Mouse (Mus musculus): ENCODE data around the gene 9430015G10Rik. TPM values are rescaled to one million over a fixed set of nuclear protein-coding genes. Genes with fewer than 3 reads are reported as not detected.
"Not testable (repeated sequence)": the region's sequence is repeated elsewhere in the genome, so short reads cannot be mapped to it uniquely, and the experiment has no call there.

The 9430015G10Rik gene
- polyA plus RNA-seq, 1 experiment from 2014 or later: 26.6 TPM

GRCm38 (mm10) chr4:156133334-156133733 lies 23.6 kb downstream of the 9430015G10Rik start:
- no peak for ATAC-seq (ENCODE audit: low read depth)
- Histone ChIP-seq H3K27ac (replicated peaks; ENCODE audit: low read depth, low read length) (no peak overlapping the region), H3K9ac (ENCODE audit: low read depth, low read length) (no peak overlapping the region), H3K36me3 (ENCODE audit: control insufficient read depth, insufficient read depth, low read length) (no peaks in the 10 kb centered on the region), H3K4me2 (ENCODE audit: low read depth, low read length) (no peak overlapping the region), H3K4me1 (ENCODE audit: control insufficient read depth, insufficient read depth, low read length) (no peaks in the 10 kb centered on the region), H3K27me3 (replicated peaks; ENCODE audit: control insufficient read depth, insufficient read depth, low read length) (no peaks in the 10 kb centered on the region), H3K9me3 (ENCODE audit: control insufficient read depth, low read length) (no peaks in the 10 kb centered on the region), H3K4me3 (ENCODE audit: low read depth, low read length) (no peak overlapping the region)
- no peak for DNase-seq (ENCODE audit: low spot score)
- WGBS: 65% methylated on average over 5 of the region's 5 CpGs

- H3K4me3 ChIP-seq (ENCODE audit: low read depth, low read length): no peak overlapping the region
- H3K9me3 ChIP-seq (ENCODE audit: control insufficient read depth, low read length): 0 out of 2 replicates have a peak, but pooled peaks cover 5% of the 10 kb centered on the region
- WGBS: 80% methylated on average over 12 of the region's 12 CpGs
- ATAC-seq (ENCODE audit: low read depth) (no peak), DNase-seq (ENCODE audit: low spot score) (no peak)
- no peak overlapping the region for H3K9ac ChIP-seq (ENCODE audit: low read depth, low read length)
- no peak overlapping the region for H3K27ac ChIP-seq (replicated peaks; ENCODE audit: low read depth, low read length)
- no peaks in the 10 kb centered on the region for H3K36me3 ChIP-seq (ENCODE audit: control insufficient read depth, insufficient read depth, low read length)
- H3K4me2 ChIP-seq (ENCODE audit: low read depth, low read length): no peak overlapping the region
- no peaks in the 10 kb centered on the region for H3K4me1 ChIP-seq (ENCODE audit: control insufficient read depth, insufficient read depth, low read length)
- no peaks in the 10 kb centered on the region for H3K27me3 ChIP-seq (replicated peaks; ENCODE audit: control insufficient read depth, insufficient read depth, low read length)
These were observed 24.3 kb downstream of the 9430015G10Rik start for GRCm38 (mm10) chr4:156133943-156134605.

GRCm38 (mm10) chr4:156135112-156135511 lies 25.3 kb downstream of the 9430015G10Rik start:
- Histone ChIP-seq H3K4me3 (ENCODE audit: low read depth, low read length) (no peak overlapping the region), H3K27ac (replicated peaks; ENCODE audit: low read depth, low read length) (no peak overlapping the region), H3K27me3 (replicated peaks; ENCODE audit: control insufficient read depth, insufficient read depth, low read length) (no peaks in the 10 kb centered on the region), H3K4me1 (ENCODE audit: control insufficient read depth, insufficient read depth, low read length) (no peaks in the 10 kb centered on the region), H3K4me2 (ENCODE audit: low read depth, low read length) (no peak overlapping the region), H3K9ac (ENCODE audit: low read depth, low read length) (no peak overlapping the region), H3K36me3 (ENCODE audit: control insufficient read depth, insufficient read depth, low read length) (no peaks in the 10 kb centered on the region), H3K9me3 (ENCODE audit: control insufficient read depth, low read length) (0 out of 2 replicates have a peak, but pooled peaks cover 8% of the 10 kb centered on the region)
- DNase-seq (ENCODE audit: low spot score) (no peak), ATAC-seq (ENCODE audit: low read depth) (no peak)
- WGBS: 86% methylated on average over 13 of the region's 13 CpGs

GRCm38 (mm10) chr4:156135801-156136200 lies 26.0 kb downstream of the 9430015G10Rik start:
- Histone ChIP-seq H3K9ac (ENCODE audit: low read depth, low read length) (no peak overlapping the region), H3K4me1 (ENCODE audit: control insufficient read depth, insufficient read depth, low read length) (no peaks in the 10 kb centered on the region), H3K4me2 (ENCODE audit: low read depth, low read length) (no peak overlapping the region), H3K4me3 (ENCODE audit: low read depth, low read length) (no peak overlapping the region), H3K27me3 (replicated peaks; ENCODE audit: control insufficient read depth, insufficient read depth, low read length) (no peaks in the 10 kb centered on the region), H3K27ac (replicated peaks; ENCODE audit: low read depth, low read length) (no peak overlapping the region), H3K36me3 (ENCODE audit: control insufficient read depth, insufficient read depth, low read length) (no peaks in the 10 kb centered on the region), H3K9me3 (ENCODE audit: control insufficient read depth, low read length) (0 out of 2 replicates have a peak, but pooled peaks cover 8% of the 10 kb centered on the region)
- DNase-seq (ENCODE audit: low spot score) (no peak), ATAC-seq (ENCODE audit: low read depth) (no peak)
- 90% methylated on average over 14 of the region's 14 CpGs for WGBS

GRCm38 (mm10) chr4:156136285-156137100 lies 26.7 kb downstream of the 9430015G10Rik start:
- H3K9ac ChIP-seq (ENCODE audit: low read depth, low read length): no peak overlapping the region
- ATAC-seq (ENCODE audit: low read depth): no peak
- H3K27ac ChIP-seq (replicated peaks; ENCODE audit: low read depth, low read length): no peak overlapping the region
- H3K36me3 ChIP-seq (ENCODE audit: control insufficient read depth, insufficient read depth, low read length): no peaks in the 10 kb centered on the region
- H3K27me3 ChIP-seq (replicated peaks; ENCODE audit: control insufficient read depth, insufficient read depth, low read length): no peaks in the 10 kb centered on the region
- H3K9me3 ChIP-seq (ENCODE audit: control insufficient read depth, low read length): 0 out of 2 replicates have a peak, but pooled peaks cover 8% of the 10 kb centered on the region
- no peaks in the 10 kb centered on the region for H3K4me1 ChIP-seq (ENCODE audit: control insufficient read depth, insufficient read depth, low read length)
- 94% methylated on average over 29 of the region's 30 CpGs for WGBS
- no peak overlapping the region for H3K4me3 ChIP-seq (ENCODE audit: low read depth, low read length)
- DNase-seq (ENCODE audit: low spot score): no peak
- H3K4me2 ChIP-seq (ENCODE audit: low read depth, low read length): no peak overlapping the region

- not testable (repeated sequence) for H3K27ac ChIP-seq (replicated peaks; ENCODE audit: low read depth, low read length); H3K4me3 ChIP-seq (ENCODE audit: low read depth, low read length); H3K9ac ChIP-seq (ENCODE audit: low read depth, low read length); DNase-seq (ENCODE audit: low spot score); H3K4me1 ChIP-seq (ENCODE audit: control insufficient read depth, insufficient read depth, low read length); H3K36me3 ChIP-seq (ENCODE audit: control insufficient read depth, insufficient read depth, low read length); ATAC-seq (ENCODE audit: low read depth); H3K27me3 ChIP-seq (replicated peaks; ENCODE audit: control insufficient read depth, insufficient read depth, low read length); H3K4me2 ChIP-seq (ENCODE audit: low read depth, low read length); H3K9me3 ChIP-seq (ENCODE audit: control insufficient read depth, low read length)
- 86% methylated on average over 10 of the region's 10 CpGs for WGBS
These were observed 41.1 kb downstream of the 9430015G10Rik start for GRCm38 (mm10) chr4:156150887-156151286.

- Histone ChIP-seq H3K9me3 (ENCODE audit: control insufficient read depth, low read length) (0 out of 2 replicates have a peak, but pooled peaks cover 3% of the 10 kb centered on the region), H3K27ac (replicated peaks; ENCODE audit: low read depth, low read length) (no peak overlapping the region), H3K36me3 (ENCODE audit: control insufficient read depth, insufficient read depth, low read length) (no peaks in the 10 kb centered on the region), H3K4me2 (ENCODE audit: low read depth, low read length) (no peak overlapping the region), H3K4me1 (ENCODE audit: control insufficient read depth, insufficient read depth, low read length) (no peaks in the 10 kb centered on the region), H3K4me3 (ENCODE audit: low read depth, low read length) (no peak overlapping the region), H3K27me3 (replicated peaks; ENCODE audit: control insufficient read depth, insufficient read depth, low read length) (no peaks in the 10 kb centered on the region), H3K9ac (ENCODE audit: low read depth, low read length) (no peak overlapping the region)
- WGBS: 96% methylated on average over 3 of the region's 3 CpGs
- ATAC-seq (ENCODE audit: low read depth): no peak
- no peak for DNase-seq (ENCODE audit: low spot score)
These were observed 45.0 kb downstream of the 9430015G10Rik start for GRCm38 (mm10) chr4:156154771-156155170.

GRCm38 (mm10) chr4:156166477-156166876 lies 56.7 kb downstream of the 9430015G10Rik start:
- Histone ChIP-seq H3K4me3 (ENCODE audit: low read depth, low read length) (no peak overlapping the region), H3K9me3 (ENCODE audit: control insufficient read depth, low read length) (peaks cover 12% of the 10 kb centered on the region), H3K9ac (ENCODE audit: low read depth, low read length) (no peak overlapping the region), H3K36me3 (ENCODE audit: control insufficient read depth, insufficient read depth, low read length) (peaks cover 92% of the 10 kb centered on the region), H3K27ac (replicated peaks; ENCODE audit: low read depth, low read length) (no peak overlapping the region), H3K4me2 (ENCODE audit: low read depth, low read length) (no peak overlapping the region), H3K27me3 (replicated peaks; ENCODE audit: control insufficient read depth, insufficient read depth, low read length) (no peaks in the 10 kb centered on the region), H3K4me1 (ENCODE audit: control insufficient read depth, insufficient read depth, low read length) (no peaks in the 10 kb centered on the region)
- ATAC-seq (ENCODE audit: low read depth) (no peak), DNase-seq (ENCODE audit: low spot score) (no peak)
- 88% methylated on average over 9 of the region's 9 CpGs for WGBS
